Mouse (Mus musculus): ENCODE results near the gene Fhl1.
A peak's percentile ranks its signal among the peaks of the same experiment; 100 is the strongest.

The Fhl1 gene

DNA sequence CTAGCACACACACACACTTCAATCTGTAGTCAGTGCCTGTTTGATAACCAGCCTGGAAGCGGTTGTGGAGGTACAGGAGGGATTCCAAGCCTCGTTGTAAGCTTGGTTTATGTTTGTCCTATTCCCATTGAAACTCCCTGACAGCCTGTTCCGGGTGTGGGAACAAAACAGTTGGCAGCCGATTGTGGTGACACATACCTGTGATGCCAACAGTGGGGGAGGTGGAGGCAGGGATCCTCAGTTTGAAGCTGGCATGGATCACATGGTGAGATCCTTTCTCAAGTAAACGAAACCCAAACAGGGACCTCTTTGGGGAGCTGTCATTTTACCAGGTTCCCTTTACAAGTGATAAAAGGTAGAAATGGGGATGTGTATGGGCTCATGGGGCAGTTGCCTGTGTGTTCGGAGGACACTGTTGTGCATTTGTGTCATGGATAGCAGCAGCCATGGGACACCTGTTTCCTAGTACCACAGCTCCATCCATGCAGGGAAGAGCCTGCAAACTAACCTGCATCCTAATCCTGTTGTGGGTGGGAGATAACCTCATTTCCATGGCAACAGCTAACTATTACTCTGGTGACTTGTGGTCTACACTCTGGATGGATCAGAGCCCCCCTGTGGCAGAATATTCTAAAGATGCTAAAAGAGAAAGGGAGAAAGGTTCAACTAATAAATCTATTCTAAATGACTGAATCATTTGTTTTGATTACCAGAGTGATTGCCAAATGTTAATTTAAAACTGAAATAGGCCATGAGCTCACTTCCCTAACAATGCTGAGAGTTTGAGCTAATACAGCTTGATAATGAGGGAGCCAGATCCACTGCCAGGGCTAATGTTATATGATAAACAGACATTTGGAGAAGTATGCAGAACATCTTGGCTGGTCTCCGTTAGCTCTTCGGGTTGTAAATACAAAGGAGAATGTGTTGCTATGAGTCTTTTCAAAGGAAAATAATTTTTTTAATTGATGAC lies 22.0 kb downstream of the Fhl1 start:
- no peak for DNase-seq

DNA sequence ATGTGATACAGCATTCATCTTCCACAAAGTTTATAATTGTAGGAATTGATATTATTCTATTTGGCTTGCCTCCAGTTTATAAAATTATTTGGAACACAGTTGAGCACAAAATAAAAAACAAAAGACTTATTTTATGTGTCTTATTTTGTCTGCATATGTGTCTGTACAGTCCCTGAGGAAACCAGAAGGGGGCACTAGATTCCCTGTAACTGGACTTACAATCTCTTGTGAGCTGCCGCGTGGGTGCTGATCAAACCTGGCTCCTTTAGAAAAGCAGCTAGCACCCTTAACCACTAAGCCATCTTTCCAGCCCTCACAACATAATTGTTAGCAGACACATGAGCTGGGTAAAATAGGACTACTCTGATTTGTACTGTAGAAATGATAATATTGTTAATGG lies 24.1 kb downstream of the Fhl1 start:
- DNase-seq, result peak; percentile 35

DNA sequence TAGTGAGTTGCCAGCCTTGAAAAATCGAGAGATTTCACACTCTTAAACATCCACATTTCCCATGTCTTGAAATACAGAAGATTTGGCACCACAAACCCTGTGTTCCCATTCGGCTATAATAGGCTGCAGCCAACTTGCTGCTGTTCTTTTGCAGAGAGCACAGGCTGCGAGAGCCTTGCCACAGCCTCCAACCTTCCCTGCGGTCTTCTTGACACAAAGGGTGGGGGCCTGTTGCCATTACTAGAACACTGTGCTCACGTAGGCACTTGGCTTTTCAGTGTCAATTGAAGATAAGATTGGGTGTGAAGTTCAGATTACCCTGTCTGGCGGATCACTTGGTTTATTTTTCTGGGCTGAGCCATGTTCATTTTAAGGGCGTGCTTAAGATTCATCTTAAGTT lies 24.8 kb downstream of the Fhl1 start:
- no peak for DNase-seq

DNA sequence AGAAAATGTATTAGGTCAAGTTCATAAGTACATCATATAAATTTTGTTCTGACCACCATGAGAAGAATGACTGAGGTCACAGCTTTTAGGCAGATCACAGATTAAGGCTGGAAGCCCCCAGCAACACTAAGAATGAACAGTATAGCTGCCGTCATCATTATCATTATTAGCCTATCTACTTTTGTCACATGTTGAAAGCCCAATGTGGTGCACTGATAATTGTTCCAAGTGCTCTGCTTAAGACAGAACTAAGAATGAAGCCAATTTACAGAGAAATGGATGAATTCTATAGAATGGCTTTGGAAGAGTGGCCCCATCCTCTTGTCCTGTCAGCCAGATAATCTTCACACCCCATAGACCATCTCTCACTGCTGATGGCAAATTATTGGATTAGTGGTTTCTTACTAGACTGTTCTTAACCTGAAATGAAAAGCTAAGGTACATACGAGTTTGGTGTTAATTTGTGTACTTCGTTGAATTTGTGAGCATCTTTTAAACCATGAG lies 28.7 kb downstream of the Fhl1 start:
- no peak for DNase-seq

DNA sequence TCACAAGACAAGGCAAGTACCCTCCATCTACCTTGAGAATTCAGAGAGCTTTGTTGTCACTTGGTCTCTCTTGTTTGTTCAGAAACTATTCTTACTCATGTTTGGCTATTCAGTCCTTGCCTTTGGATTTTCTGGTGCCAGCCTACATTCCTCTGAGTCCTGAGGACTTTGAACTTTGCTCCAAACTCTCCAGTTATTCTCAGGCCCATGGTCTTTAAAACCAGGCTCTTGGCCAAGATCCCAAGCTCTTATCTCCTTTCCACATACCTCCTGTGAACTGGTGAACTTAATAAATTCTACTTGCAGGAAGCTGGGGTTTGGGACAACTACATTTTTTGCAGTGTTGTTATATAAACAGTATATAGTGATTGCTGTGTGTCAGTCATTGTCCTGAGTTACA lies 38.3 kb downstream of the Fhl1 start:
- DNase-seq, result no peak

DNA sequence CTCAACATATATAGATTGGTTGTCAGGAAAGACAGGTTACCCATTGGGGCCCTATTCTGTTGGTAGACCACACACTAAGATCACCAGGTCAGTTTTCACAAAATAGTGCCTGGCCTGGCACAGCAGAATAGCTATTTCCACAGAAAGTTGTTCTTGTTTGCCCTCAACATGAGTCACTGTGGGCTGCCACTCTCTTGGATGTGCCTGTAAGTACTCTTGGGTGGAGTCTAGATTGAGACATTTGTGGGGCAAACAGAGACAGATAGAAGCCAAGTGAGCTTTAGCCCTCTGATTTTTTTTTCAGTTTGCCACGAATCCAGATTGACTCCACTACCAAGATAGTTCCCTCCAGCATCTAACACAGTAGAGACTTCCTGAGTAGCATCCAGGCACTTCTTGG lies 40.2 kb downstream of the Fhl1 start:
- no peak for DNase-seq

DNA sequence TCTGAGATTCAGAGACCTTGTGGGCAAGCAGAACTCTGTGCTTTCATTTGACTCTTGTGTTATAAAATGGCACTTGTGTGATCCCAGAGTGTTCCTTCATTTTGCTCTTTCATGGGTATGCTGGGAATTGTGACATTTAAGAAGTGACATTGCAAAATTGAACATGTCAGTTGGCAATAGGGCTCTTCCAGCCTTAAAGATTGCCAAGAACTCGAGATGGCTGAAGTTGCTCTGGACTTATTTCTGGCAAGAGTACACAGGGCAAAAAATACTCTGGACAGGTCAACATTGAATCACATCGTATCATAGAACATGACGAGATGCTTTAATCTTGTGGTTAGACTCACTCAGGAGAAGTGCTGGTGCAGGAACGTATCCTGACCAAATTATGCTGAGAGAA lies 41.7 kb downstream of the Fhl1 start:
- no peak for DNase-seq

DNA sequence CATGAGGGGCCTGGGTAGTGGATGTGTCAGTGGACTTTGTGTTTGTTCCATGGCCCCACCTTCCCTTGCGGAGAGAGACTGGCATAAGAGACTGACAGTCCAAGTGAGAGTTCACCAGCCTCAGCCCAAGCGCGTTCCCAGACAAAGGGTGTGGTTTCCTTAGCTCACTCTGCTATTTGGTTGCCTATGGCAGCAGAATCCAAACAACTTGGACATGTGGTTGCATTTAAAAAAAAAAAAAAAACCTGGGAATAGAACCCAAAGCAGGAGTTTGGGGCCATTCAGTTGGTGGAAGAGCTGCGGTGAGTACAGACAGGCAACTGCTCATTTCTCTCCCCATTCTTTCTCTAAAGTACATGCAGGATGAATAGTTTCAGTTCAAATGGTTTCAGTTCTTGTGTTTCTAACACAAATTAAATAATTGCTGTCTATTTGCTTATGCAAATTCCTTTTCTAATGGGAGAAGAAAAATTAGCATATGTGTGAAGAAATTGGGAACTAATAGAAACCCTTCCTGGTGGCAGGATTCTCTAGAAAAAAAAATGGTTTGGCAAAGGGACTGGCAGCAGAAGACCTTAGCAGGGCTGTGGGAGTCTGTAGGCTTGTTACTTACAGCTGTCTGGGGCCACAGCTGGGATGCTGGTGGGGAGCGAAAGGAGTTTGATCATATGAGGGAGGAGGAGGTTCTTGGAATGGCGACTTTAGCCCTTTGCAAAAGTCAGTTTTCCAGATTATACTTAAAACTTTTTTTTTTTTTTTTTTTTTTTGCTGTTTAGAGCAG lies 54.9 kb downstream of the Fhl1 start:
- no peak for DNase-seq

DNA sequence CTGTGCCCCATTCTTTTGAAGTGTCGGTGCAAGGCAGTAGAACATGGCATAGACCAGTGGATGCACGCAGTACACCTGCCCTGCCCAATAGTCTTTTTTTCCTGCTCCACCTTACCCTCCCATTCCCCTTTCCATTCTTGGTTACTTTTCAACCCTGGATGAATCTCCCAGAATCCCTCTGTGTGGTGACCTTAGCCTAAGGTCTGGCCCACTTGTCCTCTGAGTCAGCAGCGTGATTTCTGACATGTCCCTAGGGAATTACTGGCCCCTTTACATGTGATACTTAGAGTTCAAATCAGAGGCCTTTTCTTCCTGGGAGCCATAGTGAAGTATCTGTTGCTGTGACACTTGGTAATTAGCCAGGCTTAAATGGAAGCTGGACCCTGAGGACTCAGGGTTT lies 55.9 kb downstream of the Fhl1 start:
- DNase-seq, result no peak

DNA sequence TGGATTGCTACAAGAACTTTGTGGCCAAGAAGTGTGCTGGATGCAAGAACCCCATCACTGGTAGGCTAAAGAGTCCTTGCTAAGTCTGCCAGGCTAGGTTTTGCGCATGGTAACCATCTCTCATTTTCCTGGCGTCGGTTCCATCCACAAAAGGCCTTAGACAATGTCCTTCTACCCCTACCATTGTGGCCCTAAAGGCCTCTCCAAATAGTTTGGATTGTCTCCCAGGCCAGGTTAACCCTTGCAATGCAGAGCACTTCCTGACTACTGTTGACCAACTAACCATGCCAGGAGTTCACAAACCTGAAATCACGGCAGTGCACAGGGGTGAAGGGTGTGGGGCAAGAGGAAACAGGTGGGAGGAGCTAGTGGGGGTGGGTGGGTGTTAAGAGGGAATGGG lies 59.0 kb downstream of the Fhl1 start:
- no peak for DNase-seq

DNA sequence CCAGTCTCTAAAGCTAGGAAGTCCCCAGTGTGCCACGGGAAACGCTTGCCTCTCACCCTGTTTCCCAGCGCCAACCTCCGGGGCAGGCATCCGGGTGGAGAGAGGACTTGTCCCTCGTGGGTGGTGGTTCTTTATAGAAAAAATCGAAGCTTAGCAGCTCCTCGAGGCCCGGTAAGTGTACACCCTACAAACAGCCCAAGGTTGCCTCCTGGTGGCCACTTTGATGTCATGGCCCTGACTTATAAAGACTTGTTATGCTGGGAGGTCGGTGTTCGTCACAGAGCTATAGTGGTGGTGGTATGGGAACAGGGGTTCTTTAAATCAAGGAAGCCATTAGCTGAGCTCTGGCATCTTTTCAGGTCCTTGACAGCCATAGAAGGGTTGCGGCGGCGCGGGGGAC lies 59.7 kb downstream of the Fhl1 start:
- DNase-seq, result peak; percentile 69

DNA sequence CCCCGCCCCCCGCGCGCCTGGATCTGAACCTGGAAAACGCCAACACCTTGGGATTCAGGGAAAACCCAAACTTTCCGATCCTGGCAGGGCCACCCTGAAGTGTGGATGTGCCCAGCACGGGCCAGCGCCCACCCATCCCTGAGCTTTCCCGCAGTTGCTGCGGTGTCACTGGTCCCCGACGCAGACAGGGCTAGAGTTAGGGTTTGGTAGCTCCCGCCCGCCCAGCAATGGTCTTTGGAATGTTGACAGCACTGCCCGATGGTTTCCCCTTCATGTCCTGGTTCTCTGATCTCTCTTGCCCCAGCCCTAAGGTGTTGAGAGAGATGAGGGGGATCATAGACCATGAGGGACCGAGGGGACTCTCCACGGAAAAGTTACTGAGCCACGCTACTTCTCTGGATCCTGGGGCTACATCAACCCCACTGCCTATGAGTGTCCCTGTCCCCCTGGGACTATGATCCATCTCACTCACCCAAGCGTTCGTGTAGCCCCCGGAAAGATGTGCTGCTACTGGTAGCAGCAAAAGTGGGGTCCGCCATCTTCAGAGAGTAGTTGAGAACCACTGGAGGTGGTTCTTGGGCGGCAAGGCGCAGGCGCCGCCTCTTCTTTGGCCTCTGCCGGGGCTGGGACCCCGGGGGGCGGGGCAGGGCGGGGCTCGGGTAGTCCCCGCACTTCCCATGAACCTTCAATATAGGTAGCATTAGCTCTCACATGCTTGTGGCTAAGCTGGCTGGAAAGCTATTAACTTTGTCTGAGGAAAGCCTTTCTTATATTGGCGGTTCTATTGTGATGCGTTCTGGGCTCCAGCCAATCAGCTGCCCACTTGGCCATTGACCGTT lies 90.4 kb downstream of the Fhl1 start, which contains the start of gene Map7d3:
TSS of gene Map7d3 (minus strand) at position 562 of the 839 bp plus-strand sequence.
- peak; percentile 30 for DNase-seq

DNA sequence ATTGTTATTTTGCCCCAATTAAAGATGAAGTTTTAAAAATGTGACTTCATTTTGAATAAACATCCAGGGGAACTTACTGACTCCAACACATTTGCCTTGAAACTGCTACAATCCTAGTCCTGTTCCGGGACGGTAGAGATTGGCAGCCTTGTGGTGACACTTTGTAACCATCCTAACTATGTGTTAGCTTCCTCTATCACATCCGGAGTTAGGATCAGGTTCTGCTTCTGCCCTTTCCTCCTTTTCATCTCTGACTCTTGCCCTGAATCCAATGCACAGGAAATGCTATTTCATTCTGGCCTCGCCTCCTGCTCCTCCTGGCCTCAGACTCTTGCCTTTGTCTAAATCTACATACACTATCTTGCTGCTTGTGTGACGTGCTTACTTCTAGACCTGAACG lies 95.9 kb downstream of the Fhl1 start:
- no peak for DNase-seq

DNA sequence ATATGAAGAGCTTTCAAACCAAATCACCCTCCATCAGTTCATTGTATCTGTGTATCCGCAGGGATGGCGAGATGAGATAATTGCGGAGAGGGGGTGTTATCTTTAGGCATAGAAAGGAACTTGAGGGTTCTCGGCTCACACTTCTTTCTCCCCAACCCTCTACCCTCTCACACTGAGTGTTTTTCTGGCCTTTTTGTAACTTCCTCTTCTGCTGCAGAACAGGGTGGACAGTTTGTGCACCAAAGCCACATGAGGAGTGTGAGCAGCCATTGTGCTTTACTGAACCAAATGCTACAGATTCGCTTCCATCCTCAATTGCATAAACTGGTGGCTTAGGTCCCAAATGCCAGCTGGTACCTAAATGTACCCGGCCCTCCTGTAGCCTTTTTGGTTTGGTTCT lies 104.3 kb downstream of the Fhl1 start:
- DNase-seq, result no peak

DNA sequence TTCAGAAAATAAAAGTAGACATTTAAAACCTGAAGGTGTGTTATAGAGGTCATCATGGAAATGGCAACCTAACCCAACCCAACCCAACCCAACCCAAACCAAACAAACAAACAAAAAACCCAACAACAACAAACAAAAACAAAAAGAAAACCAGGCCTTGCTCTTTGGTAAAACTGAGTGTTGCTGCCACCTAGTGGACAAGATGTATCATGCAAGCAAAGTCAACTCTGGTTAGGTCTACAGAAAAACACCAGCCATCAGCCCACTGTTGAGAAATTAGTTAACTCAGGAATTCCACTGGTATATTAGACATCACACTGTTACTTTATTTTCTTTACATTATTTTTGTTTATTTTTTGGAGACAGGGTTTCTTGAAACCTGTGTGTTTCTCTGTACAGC lies 107.8 kb downstream of the Fhl1 start:
- peak; percentile 11 for DNase-seq

DNA sequence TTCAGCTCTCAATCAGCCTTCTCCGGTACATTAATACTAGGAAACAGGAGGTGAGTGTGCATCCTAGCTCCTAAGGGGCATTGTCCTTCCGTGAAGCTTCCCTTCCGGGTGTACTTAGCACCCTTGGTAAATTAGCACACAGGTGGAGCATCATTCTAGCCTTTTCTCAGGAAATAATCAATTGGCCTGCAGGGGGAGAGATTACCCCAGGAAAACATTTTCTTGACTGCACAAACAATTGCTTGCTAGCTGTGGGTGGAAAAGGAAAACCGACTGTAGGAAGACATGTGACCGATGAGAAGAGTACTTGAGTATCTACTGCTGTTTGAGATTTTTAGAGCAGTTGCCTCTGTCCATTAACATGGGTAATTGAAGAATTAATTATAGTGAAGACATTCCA lies 109.7 kb downstream of the Fhl1 start:
- DNase-seq, result no peak
